Mouse (Mus musculus) thymus, adult 2 months (tissue): ENCODE measurements around the gene Vmn2r110. TPM values are rescaled to one million over a fixed set of nuclear protein-coding genes. Genes with fewer than 3 reads are reported as not detected.

Experiments used
- DNase-seq: peaks from one replicate; pipeline ENCODE4 v3.0.0; 2021
- H3K27ac ChIP-seq: fragments of 200-500 bp; 2 replicates; pipeline ENCODE4 v1.5.1; 2012; ENCODE audit warnings: low read length, control low read depth; ENCODE audit not compliant: control insufficient read depth, insufficient read depth
- H3K27me3 ChIP-seq: fragments of 200-500 bp; 2 replicates; pipeline ENCODE4 v1.6.1; 2012; ENCODE audit warnings: mild to moderate bottlenecking, low read length, moderate library complexity, mixed read lengths; ENCODE audit not compliant: control insufficient read depth, insufficient read depth
- H3K36me3 ChIP-seq: fragments of 200-500 bp; 2 replicates; pipeline ENCODE4 v1.6.1; 2012; ENCODE audit warnings: mild to moderate bottlenecking, low read length, moderate library complexity; ENCODE audit not compliant: control insufficient read depth, insufficient read depth
- H3K4me1 ChIP-seq: fragments of 200-500 bp; replicated peaks from 2 replicates; pipeline ENCODE4 v1.6.1; 2012; ENCODE audit warnings: low read length; ENCODE audit not compliant: control insufficient read depth, insufficient read depth
- H3K4me3 ChIP-seq: fragments of 200-500 bp; 2 replicates; pipeline ENCODE4 v1.5.1; 2012; ENCODE audit warnings: mild to moderate bottlenecking, low read length, control low read depth, moderate library complexity; ENCODE audit not compliant: control insufficient read depth, insufficient read depth
- CTCF ChIP-seq: fragments of 200-500 bp; IDR thresholded peaks from 2 replicates; pipeline ENCODE4 v1.5.1; 2012; ENCODE audit warnings: mild to moderate bottlenecking, control low read depth, low read length, moderate library complexity, borderline replicate concordance; ENCODE audit not compliant: control insufficient read depth, poor library complexity, insufficient read depth; ENCODE audit errors: extremely low read depth
- POLR2A ChIP-seq: fragments of 200-500 bp; IDR thresholded peaks from 2 replicates; pipeline ENCODE4 v1.6.1; 2012; ENCODE audit warnings: mild to moderate bottlenecking, low read length, control low read depth, moderate library complexity; ENCODE audit not compliant: control insufficient read depth, poor library complexity, insufficient read depth; ENCODE audit errors: extremely low read depth
- WGBS: fragments of 180-500 bp; shearing (Covaris S2); methylation state at CpG from one replicate; pipeline ENCODE4 v1.1.7; 2018; 5-methylcytosine and 5-hydroxymethylcytosine counted together
- polyA plus RNA-seq: library from polyadenylated mRNA; depleted of rRNA; stranded (reverse); fragments of >200 nt; gene quantifications from 2 replicates; pipeline ENCODE4 v1.2.3, GENCODE M21; 2012; rRNA removed

Gene Vmn2r110
- polyA plus RNA-seq = not detected in 2 replicates

- no peaks in the 10 kb centered on the region for H3K27me3 ChIP-seq
- no peak for DNase-seq
- no peak within 1 kb of the TSS for H3K27ac ChIP-seq
- no peaks in the 10 kb centered on the region for H3K4me1 ChIP-seq
- no peaks in the 10 kb centered on the region for H3K36me3 ChIP-seq
- TF ChIP-seq POLR2A (no peak), CTCF (no peak)
- WGBS = 22% methylated on average over 1 of the region's 1 CpGs
- H3K4me3 ChIP-seq = no peak within 1 kb of the TSS
These were observed at the start of gene Vmn2r110 for GRCm38 (mm10) chr17:20596323-20596722. Vmn2r110 (minus strand) TSS chr17:20596423.

- DNase-seq = no peak
- Histone ChIP-seq H3K4me1 (no peaks in the 10 kb centered on the region), H3K27ac (no peak within 1 kb of the TSS), H3K27me3 (no peaks in the 10 kb centered on the region), H3K4me3 (no peak within 1 kb of the TSS), H3K36me3 (no peaks in the 10 kb centered on the region)
- TF ChIP-seq CTCF (no peak), POLR2A (no peak)
These were observed 28.6 kb upstream of the Vmn2r110 start, which contains the start of gene Fpr-rs3 for GRCm38 (mm10) chr17:20624777-20625176. Fpr-rs3 (minus strand) TSS chr17:20624877.

DNA sequence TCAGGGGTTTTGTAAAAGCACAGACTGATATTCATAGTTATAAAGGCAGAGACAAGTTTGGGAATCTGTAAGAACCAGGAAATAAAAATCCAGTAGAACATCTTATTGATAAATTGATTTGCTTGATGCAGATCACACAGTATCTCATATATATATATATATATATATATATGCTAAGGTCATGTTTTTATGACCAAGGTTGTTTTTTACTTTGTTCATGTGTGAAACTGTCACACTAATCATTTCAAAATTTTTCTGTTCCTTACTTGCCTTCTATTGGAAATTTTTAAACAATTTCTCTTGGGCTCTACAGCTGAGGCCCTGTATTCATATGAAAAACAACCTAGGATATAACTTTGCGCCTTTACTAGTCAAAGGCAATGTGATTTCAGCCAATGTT is 31.6 kb downstream of the Vmn2r110 start, which contains the start of gene Vmn2r109:
Gene Vmn2r109, minus strand, starts transcription at position 101 of the 400 bp plus-strand sequence.
- TF ChIP-seq CTCF (no peak), POLR2A (no peak)
- H3K27me3 ChIP-seq = no peaks in the 10 kb centered on the region

More for the DNA sequence above, 31.6 kb downstream of the Vmn2r110 start, which contains the start of gene Vmn2r109:
- DNase-seq = no peak
- H3K4me3 ChIP-seq = no peak within 1 kb of the TSS
- WGBS = 89% methylated on average over 1 of the region's 1 CpGs
- H3K27ac ChIP-seq = no peak within 1 kb of the TSS
- no peaks in the 10 kb centered on the region for H3K4me1 ChIP-seq
- no peaks in the 10 kb centered on the region for H3K36me3 ChIP-seq

Other genes with a start within 250 kb of the Vmn2r110 start
- gene Vmn1r224, start 182.3 kb downstream of the Vmn2r110 start, polyA plus RNA-seq = not detected in 2 replicates
- gene Vmn2r108, start 115.1 kb downstream of the Vmn2r110 start, polyA plus RNA-seq = not detected in 2 replicates
- not detected in 2 replicates for gene Vmn1r225, start 98.3 kb downstream of the Vmn2r110 start, polyA plus RNA-seq
- not detected in 2 replicates for gene Vmn2r109, start 31.7 kb downstream of the Vmn2r110 start, polyA plus RNA-seq
- not detected in 2 replicates for gene Fpr-rs3, start 28.5 kb upstream of the Vmn2r110 start, polyA plus RNA-seq
- gene Vmn1r226, start 86.4 kb upstream of the Vmn2r110 start, polyA plus RNA-seq = not detected in 2 replicates
- not detected in 2 replicates for gene Vmn1r227, start 133.4 kb upstream of the Vmn2r110 start, polyA plus RNA-seq
- not detected in 2 replicates for gene Vmn1r228, start 189.7 kb upstream of the Vmn2r110 start, polyA plus RNA-seq
- gene Vmn1r229, start 215.1 kb upstream of the Vmn2r110 start, polyA plus RNA-seq = not detected in 2 replicates
- not detected in 2 replicates for gene Vmn1r230, start 244.0 kb upstream of the Vmn2r110 start, polyA plus RNA-seq